Mouse (Mus musculus): Measurements from ENCODE around the gene Rpl11.

DNA sequence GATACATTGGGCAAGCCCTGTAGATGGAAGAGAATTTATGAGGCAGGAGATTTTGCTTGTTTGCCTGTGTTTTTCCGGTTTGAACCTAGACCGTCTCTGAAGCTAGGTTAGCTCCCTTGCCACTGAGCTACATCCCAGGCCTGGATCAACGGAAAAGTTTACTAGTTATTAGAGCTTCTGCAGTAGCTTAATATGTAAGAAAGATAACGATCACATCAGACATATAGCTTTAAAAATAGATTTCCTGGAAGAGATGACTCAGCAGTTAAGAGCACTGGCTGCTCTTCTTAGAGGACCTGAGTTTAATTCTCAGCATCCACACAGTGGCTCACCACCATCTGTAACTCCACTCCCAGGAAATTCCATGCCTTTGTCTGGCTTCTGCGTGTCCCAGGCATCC, 24.5 kb downstream of the Rpl11 start:
- TF ChIP-seq POLR2A (IDR thresholded peaks at IDR 0.05; ENCODE audit: borderline replicate concordance, extremely low read depth, low read depth, low read length), result no peak
- no peak for TF ChIP-seq CTCF (IDR thresholded peaks at IDR 0.05; ENCODE audit: insufficient read depth, low read length)
